Mouse (Mus musculus) cortical plate, adult 2 months (tissue): Measurements from ENCODE around the gene Ints6l. TPM values are rescaled to one million over a fixed set of nuclear protein-coding genes. Genes with fewer than 3 reads are reported as not detected.
A peak's percentile ranks its signal among the peaks of the same experiment; 100 is the strongest.

Experiments used
- H3K27ac ChIP-seq: fragments of 200-500 bp; 2 replicates; pipeline ENCODE4 v1.5.1; 2012; ENCODE audit warnings: low read length, control low read depth, inconsistent platforms; ENCODE audit not compliant: insufficient read depth
- H3K4me1 ChIP-seq: fragments of 200-500 bp; 2 replicates; pipeline ENCODE4 v1.6.1; 2011; ENCODE audit warnings: low read length; ENCODE audit not compliant: control insufficient read depth, insufficient read depth
- H3K4me3 ChIP-seq: fragments of 200-500 bp; 2 replicates; pipeline ENCODE4 v1.5.1; 2011; ENCODE audit warnings: mild to moderate bottlenecking, low read length, control low read depth; ENCODE audit not compliant: insufficient read depth
- CTCF ChIP-seq: fragments of 200-500 bp; IDR thresholded peaks from 2 replicates; pipeline ENCODE4 v1.5.1; 2011; ENCODE audit warnings: mild to moderate bottlenecking, control low read depth, low read length; ENCODE audit not compliant: insufficient read depth; ENCODE audit errors: extremely low read depth
- POLR2A ChIP-seq: fragments of 200-500 bp; IDR thresholded peaks from 2 replicates; pipeline ENCODE4 v1.6.1; 2011; ENCODE audit warnings: mild to moderate bottlenecking, low read length, control low read depth; ENCODE audit not compliant: insufficient read depth; ENCODE audit errors: extremely low read depth
- polyA plus RNA-seq: library from polyadenylated mRNA; depleted of rRNA; stranded (reverse); fragments of >200 nt; gene quantifications from 2 replicates; pipeline ENCODE4 v1.2.3, GENCODE M21; 2012

Gene Ints6l
- polyA plus RNA-seq, 1 experiment = 74.5 TPM

- TF ChIP-seq POLR2A = peak; percentile 56; the same call in 1 of the 2 replicates
- 0 out of 2 replicates have a peak, but pooled peaks have one; percentile 13 for TF ChIP-seq CTCF
- peak overlapping the region; percentile 95 for H3K27ac ChIP-seq
- H3K4me1 ChIP-seq = no peaks in the 10 kb centered on the region
- peak overlapping the region; percentile 93 for H3K4me3 ChIP-seq
These were observed 952 bp downstream of the Ints6l start for GRCm38 (mm10) chrX:56455372-56456246.

DNA sequence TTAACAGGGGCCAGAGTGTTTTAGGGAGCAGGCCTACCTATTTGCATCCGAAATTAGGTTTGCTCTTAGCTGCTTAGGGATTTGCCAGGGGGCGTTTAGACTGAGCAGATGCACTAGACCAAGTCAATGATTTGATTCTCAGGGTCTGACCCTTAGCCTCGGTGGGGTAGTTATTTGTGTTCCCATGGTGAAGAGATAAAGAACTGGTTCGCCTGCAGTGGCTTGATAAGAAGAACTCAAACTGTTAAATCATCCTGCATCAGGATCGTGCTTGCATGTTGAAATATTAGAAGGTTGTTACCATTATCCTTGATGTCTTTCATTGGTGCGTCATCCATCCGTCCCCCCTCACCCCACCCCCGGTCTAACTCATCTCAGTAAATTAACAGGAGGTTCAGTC lies 1.7 kb downstream of the Ints6l start:
- H3K4me1 ChIP-seq = no peaks in the 10 kb centered on the region
- peak overlapping the region; percentile 93 for H3K4me3 ChIP-seq
- TF ChIP-seq CTCF = no peak
- no peak for TF ChIP-seq POLR2A
- H3K27ac ChIP-seq = no peak overlapping the region

- Histone ChIP-seq H3K4me1 (no peaks in the 10 kb centered on the region; the same call in none of the 2 replicates), H3K4me3 (no peak overlapping the region), H3K27ac (peak overlapping the region; percentile 37)
- TF ChIP-seq CTCF (no peak), POLR2A (no peak)
These were observed 7.6 kb downstream of the Ints6l start for GRCm38 (mm10) chrX:56462020-56462933.

GRCm38 (mm10) chrX:56464906-56465305 lies 10.2 kb downstream of the Ints6l start:
- no peak overlapping the region for H3K4me3 ChIP-seq
- TF ChIP-seq POLR2A (no peak), CTCF (no peak)
- no peak overlapping the region for H3K27ac ChIP-seq
- H3K4me1 ChIP-seq = no peaks in the 10 kb centered on the region; the same call in none of the 2 replicates

DNA sequence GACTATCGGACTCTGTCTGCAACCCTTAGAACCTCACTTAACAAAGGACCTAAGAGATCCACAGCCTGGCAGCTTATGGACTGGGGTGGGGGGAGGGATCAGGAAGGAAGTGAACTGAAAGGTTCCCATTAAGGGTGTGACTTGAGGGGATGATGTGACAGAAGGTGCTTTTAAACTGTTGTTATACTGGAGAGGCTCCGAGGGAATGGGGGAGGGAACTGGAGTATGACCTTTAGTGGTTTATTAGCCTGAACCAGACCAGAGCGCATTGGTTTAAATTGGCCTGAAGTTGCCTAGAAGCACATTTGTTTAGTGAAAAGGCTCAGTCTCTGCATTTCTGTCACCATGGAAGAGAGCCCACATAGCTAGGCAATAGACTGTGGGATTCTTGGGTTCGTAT lies 13.0 kb downstream of the Ints6l start:
- Histone ChIP-seq H3K4me1 (no peaks in the 10 kb centered on the region), H3K4me3 (no peak overlapping the region), H3K27ac (no peak overlapping the region)
- TF ChIP-seq CTCF = no peak
- no peak for TF ChIP-seq POLR2A

DNA sequence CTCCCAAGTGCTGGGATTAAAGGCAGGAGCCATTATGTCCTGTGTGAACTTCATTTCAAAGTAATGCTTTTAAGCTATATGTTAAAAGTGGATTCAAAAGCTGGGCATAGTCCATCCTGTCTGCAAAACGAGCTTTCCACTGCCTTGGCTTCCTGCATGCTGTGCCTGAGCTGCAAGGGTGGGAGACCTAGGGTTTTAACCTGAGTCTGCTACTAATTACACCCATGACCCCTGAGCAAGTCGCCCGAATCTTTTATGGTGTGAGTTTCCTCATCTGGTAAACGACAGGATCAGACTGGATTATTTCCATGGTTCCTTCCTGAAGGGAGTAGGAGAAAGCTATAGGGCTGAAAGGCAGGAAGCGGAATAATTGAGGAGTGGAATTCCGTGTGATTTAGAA lies 13.8 kb downstream of the Ints6l start:
- H3K4me3 ChIP-seq = no peak overlapping the region
- H3K4me1 ChIP-seq = no peaks in the 10 kb centered on the region
- H3K27ac ChIP-seq = no peak overlapping the region
- TF ChIP-seq POLR2A = no peak
- TF ChIP-seq CTCF = no peak

DNA sequence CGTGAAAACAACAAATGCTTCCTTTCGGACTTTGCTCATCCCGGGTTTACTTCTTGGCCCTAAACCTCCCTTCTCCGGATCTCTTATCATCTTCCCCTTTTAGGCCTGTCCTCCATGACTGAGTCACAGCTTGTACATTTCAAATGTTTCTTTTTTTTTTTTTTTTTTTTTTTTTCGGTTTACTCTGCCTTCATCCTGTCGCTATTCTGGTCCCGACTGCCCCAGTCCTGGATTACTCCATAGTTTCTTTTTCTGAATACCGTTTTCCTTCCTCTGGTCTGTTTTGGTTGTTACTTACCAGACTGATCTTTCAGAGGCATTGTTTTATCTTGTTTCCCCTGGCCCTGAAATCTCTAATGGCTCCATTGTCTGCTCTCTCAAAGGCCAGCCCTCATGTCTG lies 19.4 kb downstream of the Ints6l start:
- Histone ChIP-seq H3K27ac (no peak overlapping the region), H3K4me1 (no peaks in the 10 kb centered on the region), H3K4me3 (no peak overlapping the region)
- TF ChIP-seq CTCF = no peak
- no peak for TF ChIP-seq POLR2A

DNA sequence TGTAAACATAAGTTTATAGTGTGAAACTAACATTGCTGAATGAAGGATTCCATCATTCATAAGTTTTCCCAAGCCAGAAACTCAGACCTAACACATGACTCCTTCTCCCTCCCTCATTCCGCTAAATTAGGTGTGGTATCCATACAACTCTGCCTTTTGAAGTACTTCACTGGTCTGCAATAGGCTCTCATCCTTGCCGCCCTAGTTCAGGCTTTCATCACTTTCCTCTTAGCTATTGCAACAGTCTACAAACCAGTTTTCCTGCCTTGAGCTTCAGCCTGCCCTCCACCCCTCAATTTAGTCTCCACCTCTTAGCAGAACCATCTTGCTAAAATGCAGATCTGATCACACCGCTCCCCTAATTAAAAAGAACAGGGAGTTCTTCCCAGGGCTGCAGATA lies 22.9 kb downstream of the Ints6l start:
- no peak overlapping the region for H3K27ac ChIP-seq
- no peak overlapping the region for H3K4me3 ChIP-seq
- TF ChIP-seq CTCF (no peak), POLR2A (no peak)
- peaks cover 2% of the 10 kb centered on the region; the same call in 1 of the 2 replicates for H3K4me1 ChIP-seq

- peaks cover 2% of the 10 kb centered on the region; the same call in 1 of the 2 replicates for H3K4me1 ChIP-seq
- TF ChIP-seq CTCF (no peak), POLR2A (no peak)
- no peak overlapping the region for H3K27ac ChIP-seq
- no peak overlapping the region for H3K4me3 ChIP-seq
These were observed 27.2 kb downstream of the Ints6l start for GRCm38 (mm10) chrX:56481906-56482305.
